Mouse (Mus musculus): ENCODE results near the gene Pgghg.

Pgghg gene

DNA sequence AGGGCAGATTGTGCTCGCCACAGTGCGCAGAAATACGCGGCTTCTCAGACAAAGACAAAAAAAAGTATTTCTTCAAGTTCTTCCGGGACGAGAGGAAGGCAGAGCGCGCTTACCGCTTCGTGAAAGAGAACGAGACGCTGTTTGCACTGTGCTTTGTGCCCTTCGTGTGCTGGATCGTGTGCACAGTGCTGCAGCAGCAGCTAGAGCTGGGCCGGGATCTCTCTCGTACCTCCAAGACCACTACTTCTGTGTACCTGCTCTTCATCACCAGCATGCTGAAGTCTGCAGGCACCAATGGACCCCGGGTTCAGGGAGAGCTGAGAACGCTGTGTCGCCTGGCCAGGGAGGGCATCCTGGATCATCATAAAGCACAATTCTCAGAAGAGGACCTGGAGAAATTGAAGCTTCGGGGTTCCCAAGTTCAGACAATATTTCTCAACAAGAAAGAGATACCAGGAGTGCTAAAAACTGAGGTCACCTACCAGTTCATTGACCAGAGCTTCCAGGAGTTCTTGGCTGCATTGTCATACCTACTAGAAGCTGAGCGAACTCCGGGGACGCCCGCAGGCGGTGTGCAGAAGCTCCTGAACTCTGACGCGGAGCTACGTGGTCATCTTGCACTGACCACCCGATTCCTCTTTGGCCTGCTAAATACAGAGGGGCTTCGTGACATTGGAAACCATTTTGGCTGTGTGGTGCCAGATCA lies 18.0 kb upstream of the Pgghg start:
- DNase-seq (ENCODE audit: low spot score in 2 of 2): no peak

DNA sequence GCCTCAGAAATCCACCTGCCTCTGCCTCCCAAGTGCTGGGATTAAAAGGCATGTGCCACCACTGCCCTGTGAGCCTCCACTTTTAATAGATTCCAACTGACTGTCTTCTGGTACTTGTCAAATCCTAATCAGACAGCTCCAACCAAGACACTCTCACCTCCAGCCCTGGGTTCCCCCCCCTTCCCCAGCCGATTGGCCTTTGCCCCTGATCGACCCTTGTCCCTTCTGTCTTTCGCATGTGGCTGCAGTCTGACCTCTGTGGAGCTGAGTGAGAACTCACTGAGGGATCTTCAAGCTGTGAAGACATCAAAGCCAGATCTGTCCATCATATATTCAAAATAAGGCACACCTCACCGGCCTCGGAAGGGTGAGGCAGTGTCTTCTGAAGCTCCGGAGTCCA lies 14.0 kb upstream of the Pgghg start:
- DNase-seq (ENCODE audit: low spot score in 2 of 2): no peak

DNA sequence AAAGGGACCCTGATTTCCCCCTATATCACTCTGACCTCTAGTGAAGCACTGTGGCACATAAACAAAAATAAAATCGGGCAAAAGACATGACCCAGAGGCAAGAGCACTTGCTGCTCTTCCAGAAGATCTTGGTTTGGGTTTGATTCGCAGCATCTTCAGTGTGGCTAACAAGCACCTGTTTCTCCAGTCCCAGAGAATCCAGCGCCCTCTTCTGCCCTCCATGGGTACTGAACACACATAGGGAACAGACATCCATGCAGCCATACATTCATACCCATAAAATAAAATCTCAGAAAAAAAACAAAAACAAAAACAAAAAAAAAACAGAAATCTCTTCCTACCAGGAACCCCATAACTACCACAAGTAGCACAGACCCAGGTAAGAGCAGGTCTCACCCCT lies 2.8 kb upstream of the Pgghg start:
- DNase-seq (ENCODE audit: low spot score in 2 of 2): no peak

DNA sequence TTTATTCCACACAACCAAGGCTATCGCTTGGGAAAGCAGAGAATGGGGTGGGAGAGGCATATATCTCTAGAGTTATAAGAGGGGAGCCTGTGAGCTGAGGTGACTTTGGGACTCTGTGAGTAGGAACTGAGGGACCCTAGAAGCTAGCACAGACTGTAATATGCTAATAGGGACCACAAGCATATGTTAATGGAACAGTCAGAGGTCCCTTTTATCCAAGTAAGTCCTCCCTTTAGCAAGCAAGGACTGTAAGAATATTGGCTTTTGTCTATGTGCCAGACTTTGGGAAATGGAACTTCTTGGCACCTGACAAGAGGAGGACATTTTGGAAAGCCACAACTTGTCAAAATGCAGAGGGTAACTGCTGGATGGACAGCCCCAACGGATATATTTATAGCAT lies 2.3 kb upstream of the Pgghg start:
- DNase-seq (ENCODE audit: low spot score in 2 of 2): no peak

DNA sequence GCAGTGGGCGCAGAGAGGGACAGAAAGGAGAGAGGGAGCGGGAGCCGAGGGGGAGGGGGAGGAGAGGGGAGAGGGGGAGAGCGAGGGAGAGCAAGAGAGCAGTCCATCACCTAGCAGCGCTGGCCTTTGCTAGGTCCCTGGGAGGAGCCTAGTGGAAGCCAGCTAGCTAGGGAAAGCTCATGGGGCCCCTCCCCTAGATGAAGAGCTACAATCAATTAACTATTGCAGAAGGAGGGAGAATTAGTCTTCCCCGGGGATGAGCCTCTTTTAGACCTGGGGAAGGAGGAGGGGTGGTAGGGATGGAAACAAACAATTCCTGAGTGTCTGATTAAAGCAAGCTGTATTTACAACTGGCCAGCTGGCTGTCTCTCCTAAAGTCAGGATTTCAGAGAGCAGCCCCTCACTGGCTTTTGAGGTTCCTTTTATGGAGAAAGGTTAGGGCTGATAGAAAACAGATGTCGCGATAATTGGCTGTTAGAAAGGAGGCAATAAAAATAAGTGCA lies 1.5 kb upstream of the Pgghg start:
- no peak for DNase-seq (ENCODE audit: low spot score in 2 of 2)

DNA sequence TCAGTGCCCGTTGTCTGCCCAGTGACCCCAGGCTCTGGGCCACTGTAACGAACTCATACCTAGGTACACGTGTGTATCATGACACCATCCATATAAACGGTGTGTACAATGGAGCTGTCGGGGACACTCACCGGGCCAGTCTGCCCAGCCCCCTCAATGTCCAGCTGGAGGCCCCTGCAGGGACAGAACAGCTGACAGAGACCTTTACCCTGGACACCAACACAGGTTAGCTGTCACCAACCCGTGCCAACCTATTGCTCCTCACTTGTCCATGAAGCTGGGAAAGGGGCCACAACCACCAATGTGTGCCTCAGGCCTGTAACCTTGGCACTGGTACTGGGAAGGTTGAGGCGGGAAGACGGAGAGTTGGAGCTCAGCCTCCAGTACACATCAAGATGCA lies 1.1 kb downstream of the Pgghg start:
- DNase-seq (ENCODE audit: low spot score in 2 of 2): no peak

DNA sequence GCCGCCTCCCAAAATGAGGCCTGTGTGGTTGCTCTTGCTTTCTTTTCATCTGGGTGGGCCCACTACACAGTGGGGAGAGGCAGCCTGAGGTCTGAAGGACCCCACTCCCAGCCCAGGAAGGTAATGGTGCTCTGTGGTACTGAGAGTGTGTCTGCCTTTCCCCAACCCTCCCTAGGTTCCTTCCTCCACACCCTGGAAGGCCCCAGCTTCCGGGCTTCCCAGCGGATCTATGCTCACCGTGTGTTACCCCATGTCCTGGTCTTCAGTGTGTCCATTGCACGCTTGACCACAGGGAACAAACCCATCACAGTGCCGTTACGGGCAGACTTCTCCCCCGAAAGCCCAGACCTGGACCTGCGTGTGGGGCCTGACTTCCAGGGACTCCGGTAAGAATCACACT lies 1.6 kb downstream of the Pgghg start:
- no peak for DNase-seq (ENCODE audit: low spot score in 2 of 2)

DNA sequence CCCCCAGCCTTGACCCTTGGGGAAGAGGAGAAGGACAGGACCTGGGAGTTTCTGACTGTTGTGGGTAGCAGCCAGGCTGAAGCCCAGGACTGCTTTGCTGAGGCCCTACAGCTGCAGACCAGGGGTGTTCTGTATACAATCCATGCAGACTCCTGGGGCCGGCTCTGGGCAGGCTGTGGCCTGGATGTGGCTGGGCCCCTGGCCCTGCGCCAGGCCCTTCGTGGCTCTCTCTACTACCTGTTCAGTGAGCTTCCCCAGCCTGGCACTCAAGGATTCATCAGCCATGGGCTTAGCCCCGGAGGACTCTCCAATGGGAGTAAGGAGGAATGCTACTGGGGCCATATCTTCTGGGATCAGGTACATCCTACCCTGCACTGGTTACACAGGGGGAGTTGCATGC lies 2.2 kb downstream of the Pgghg start:
- no peak for DNase-seq (ENCODE audit: low spot score in 2 of 2)

DNA sequence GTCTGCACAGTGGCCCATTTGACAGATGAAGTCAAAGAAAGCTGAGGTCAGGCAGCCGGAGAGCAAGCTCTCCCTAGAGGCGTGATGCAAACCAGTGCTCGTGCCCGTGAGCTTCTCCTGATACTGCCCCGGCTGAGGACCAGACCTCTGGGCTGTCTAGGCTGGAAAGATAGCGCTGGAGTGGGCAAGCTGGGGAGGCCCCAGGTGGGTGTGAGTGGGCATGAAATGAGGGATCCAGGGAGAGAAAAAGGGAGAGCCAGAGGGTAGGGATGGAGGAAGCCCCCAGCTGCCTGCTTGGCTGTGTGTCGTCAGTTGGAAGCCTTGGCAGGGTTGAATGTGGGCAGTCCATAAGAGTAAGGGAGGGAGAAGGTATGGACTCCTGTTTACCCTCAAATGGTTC lies 3.0 kb downstream of the Pgghg start:
- DNase-seq (ENCODE audit: low spot score in 2 of 2): no peak

DNA sequence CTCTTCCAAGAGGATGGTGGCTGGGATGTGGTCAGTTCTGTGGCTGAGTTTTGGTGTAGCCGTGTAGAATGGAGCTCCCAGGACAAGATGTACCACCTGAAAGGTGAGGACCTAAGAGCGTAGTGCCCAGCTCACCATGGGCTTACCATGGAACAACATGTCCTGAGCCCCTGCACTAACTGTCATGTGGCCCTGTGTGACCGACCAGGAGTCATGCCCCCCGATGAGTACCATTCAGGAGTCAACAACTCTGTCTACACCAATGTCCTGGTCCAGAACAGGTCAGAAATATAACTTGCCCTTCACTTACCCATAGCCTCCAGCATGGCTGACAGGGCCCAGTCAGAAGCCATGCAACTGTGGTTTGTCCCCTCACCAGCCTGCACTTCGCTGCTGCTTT lies 4.1 kb downstream of the Pgghg start:
- no peak for DNase-seq (ENCODE audit: low spot score in 2 of 2)

DNA sequence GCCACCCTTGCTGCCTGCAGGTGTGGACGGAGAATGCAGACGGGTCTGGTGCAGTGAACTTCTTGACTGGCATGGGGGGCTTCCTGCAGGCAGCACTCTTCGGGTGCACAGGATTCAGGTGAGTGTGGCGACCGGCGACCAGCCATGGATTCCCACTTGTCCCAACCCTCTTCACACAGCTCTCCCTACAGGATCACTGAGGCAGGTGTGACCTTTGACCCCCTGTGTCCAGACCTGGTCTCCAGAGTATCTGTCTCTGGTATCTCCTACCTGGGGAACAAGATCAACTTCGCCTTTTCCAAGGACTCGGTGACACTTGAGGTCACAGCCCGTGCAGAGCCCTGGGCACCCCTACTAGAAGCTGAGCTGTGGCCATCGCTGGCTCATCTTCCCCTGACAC lies 5.1 kb downstream of the Pgghg start:
- no peak for DNase-seq (ENCODE audit: low spot score in 2 of 2)

DNA sequence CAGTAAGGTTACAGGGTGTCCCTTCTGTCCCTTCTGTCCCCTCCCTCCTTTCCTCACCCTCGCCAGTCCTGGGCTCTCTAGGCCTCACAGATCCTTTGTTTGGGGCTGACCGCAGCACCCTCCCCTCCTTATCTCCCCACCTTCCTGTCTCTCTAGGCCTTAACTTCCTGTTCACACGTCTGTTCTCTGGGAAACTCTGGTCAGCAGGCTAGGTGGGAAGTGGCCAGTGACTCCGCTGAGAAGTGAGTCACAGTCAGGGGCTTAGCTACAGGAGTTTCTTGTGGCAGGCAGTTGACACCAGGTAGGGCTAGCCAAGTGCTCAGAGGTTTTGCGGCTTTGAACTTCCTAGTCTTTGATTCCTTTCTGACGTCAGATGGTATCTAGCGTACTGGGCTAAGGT lies 5.8 kb downstream of the Pgghg start:
- DNase-seq (ENCODE audit: low spot score in 2 of 2): no peak

DNA sequence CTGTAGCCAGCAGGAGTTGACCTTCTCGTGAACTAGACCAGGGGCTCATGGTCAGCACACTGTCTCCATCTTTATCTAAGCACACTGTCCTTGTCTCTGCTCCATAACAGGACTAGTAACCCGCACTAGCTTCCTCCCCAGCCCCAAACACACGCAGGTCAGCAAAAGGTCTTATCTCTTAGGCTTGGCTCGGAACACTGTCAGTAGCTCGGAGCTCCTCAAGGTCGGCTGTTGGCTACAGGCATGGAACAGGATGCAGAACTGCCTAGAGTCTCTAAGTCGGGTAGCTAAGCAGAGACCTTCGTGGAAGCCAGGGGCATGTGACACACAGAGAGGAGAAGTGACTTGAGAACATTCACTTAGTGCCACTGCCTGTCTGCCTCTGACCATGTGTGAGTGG lies 7.0 kb downstream of the Pgghg start:
- no peak for DNase-seq (ENCODE audit: low spot score in 2 of 2)

DNA sequence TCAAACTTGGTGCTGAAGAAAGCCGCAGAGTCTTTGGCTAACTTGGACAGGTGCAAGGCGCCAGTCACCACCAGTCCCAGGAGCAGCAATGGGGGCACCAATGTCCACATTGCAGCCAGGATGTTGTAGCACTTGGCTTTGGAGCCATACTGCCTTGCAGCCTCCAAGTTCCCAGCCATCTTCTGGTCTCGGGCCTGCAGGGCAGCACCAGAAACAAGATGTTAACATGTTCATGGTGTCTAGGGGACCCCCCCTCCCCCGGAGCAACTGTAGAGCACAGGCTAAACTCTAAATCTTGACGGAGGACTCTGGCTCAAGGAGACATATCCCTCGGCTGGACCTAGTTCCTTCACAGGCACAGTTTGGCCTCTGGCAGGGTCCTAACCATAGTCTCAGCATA lies 8.1 kb downstream of the Pgghg start:
- DNase-seq (ENCODE audit: low spot score in 2 of 2): no peak

DNA sequence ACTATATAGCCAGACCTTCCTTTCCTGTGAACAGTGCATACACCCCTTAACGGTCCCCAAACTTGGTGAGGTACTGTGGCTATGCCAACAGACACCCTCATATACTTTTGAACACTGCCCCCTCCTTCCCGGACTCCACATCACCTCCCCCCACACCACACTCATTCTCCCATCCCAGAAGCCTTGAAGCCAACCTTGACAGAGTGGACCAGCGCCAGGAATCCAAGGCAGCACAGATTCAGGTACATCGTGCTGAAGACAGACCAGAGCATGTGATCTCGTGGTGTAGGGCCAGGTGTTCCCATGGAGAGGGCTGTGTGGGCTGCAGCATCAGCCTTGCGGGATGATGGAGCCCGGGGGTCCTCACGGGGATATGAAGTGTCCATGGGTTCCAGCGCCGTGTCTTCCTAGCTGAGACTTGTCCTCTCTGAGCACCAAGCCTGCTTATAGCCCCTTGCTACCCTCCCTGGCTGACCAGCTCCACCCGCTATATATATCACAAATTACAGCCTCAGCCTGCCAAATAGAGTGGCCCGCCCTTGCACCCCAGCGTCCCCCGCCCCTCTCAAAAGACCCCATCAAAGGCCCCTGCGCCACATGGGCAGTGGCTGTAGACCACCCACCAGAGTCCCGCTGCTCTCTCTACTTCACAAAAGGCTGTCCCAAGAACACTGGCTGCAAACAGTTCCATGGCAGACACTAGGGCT lies 8.8 kb downstream of the Pgghg start, which contains the start of gene Ifitm5:
Gene Ifitm5, minus strand, starts transcription at position 468 of the 707 bp plus-strand sequence.
- no peak for DNase-seq (ENCODE audit: low spot score in 2 of 2)

DNA sequence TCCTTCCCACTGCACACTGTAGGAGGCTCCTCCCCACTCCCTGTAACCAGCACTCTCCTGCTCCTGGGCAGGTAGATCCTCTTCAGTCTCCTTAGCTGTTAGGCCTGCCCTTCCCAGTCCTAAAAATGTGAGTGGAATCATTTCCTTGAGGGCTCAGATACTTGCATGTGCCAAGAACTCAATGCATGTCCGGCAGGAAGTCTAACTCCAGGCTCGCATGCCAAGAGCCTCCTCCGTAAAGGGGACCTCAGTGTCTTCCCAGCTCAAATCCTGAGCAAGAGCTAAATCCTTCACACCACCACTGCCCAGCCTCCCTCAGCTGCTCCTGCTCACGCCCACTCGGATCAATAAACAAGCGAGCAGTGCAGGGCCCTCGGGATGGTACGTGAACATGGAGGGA lies 9.9 kb downstream of the Pgghg start:
- no peak for DNase-seq (ENCODE audit: low spot score in 2 of 2)

DNA sequence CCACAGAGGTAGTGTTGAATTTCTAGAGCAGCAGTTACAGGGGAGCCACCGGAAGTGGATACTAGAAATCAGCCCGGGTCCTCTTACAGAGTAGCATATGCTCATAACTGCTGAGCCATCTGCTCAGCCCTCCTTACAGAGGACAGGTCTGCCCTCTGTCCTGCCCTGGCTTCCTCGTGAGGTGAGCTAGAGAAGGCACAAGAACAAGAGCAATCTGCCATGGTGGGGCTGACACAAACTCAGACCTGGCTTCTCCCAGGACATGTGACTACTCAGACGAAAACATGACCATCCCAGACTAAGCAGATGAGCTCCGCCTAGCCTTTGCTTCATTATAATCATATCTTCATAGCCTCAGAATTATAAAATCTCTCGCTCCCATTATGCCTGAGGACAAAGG lies 10.6 kb downstream of the Pgghg start:
- DNase-seq (ENCODE audit: low spot score in 2 of 2): no peak

DNA sequence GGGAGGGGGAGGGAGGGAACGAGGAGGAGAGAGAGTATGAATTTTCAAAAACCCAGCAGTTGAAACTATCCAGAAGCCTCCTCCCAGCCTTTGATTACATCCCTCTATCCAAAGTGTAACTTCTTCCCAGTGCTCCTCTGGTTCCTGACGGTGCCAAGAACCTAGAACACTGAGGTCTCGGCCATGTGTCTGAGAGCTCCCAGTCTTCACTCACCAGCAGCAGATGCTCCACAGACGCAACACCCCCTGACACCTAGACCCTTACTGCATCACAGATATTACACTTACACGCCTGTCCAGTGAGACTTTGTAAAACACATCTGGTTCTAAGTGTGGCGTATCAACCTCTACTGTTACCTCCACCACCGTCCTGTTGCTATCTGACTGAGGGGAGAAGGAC lies 11.2 kb downstream of the Pgghg start:
- no peak for DNase-seq (ENCODE audit: low spot score in 2 of 2)

DNA sequence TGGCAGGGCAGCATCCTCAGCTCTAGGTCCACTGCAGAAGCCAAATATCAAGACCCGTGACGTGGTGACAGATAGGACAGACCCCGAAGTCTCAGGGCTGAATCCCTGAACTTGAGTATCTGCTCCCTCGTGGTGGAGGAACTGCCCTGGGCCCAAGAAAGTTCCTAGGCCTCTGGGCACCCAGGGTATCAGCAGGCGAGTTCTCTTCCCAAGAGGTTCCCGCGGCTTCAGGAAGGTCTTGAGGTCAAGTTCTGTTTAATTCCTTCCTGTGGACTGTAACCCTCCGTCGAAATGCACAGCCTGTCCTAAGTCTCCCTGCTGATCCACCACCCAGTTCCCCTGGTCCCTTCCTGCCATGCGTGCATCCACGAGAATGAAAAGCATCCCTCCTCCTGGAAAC lies 11.9 kb downstream of the Pgghg start:
- DNase-seq (ENCODE audit: low spot score in 2 of 2): no peak

DNA sequence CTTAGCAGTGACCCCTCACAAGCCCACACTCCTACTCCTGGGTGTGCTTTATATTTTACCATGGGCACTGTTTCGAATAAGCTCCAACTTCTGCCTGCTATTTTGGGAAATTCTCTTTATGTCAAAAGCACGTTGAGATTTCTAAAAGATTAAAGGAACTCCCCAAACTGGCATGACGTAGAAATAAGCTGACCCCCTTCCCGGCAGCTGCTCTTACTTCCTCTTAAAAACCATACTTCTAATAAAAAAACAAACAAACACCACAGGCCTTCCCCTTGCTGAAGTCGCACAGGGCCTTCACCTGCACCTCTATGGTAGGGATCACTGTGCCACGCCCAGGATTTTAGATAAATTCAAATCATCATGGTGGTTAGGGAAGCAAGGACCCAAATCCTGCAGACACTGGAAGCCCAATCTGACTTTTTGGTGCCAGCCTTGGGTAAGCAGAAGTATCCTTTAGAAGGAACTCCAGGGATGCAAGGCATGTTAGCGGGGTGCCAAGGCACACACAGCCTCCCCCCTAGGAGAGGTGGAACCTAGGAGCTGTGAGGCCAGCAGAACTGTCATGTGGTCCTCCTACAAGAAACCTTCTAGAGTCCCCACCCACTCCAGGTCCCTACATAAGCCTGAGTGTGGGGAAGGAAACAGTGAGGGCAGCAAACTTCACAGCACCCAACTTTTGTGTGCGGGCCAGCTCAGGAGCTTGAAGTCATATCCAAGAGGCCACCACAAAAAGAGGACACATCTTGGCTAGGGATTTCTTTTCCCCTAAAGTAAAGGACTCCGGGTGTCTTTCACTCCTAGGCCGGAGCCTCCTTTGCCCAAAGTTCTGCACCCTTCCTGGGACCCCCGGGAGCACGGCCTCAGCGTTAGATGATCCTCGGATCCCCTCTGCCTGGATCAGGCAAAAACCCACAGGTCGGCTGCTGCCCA lies 12.9 kb downstream of the Pgghg start:
- DNase-seq (ENCODE audit: low spot score in 2 of 2): no peak

DNA sequence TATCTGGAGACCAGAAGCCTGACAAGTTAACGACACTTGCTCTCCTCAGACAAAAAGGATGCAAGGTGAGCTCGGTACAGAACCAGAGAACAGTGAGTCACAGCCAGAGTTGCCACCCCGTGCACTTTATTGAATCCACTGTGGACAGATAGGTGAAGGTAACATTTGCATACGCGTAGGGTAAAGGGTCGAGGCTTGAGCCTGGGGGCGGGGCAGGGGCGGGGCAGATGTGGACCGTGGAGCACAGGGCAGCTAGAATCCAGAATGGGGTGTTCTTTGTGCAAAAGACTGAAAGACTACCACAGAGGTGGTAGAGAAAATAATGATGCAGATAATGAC lies 13.5 kb downstream of the Pgghg start:
- DNase-seq (ENCODE audit: low spot score in 2 of 2): no peak

DNA sequence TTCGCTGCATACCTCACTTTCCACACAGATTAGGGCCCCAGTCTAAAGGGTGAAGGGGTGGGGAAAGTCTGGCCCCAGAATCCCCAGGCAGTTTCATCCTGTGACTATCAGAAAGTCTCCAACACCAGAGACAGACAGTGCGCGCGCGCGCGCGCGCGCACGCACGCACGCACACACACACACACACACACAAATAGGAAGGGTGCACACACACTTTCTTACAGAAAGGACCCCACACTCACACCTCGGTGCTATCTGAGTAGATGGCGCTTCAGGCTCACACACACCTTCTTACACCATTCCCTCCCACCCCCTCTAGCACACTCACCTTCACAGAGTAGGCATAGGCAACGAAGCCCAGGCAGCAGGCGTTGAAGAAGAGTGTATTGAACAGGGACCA lies 14.2 kb downstream of the Pgghg start:
- no peak for DNase-seq (ENCODE audit: low spot score in 2 of 2)

Measured in frontal cortex, postnatal 10 days (tissue).